Mouse (Mus musculus) Muller cell, postnatal 12 days (primary cell): ENCODE measurements around the gene Tuba1a.
"Not testable (repeated sequence)": the region's sequence is repeated elsewhere in the genome, so short reads cannot be mapped to it uniquely, and the experiment has no call there.

Experiments used
- DNase-seq: peaks from one replicate; pipeline ENCODE4 v3.0.0-alpha.2; 2015; ENCODE audit errors: inconsistent ontology term

Tuba1a gene

DNA sequence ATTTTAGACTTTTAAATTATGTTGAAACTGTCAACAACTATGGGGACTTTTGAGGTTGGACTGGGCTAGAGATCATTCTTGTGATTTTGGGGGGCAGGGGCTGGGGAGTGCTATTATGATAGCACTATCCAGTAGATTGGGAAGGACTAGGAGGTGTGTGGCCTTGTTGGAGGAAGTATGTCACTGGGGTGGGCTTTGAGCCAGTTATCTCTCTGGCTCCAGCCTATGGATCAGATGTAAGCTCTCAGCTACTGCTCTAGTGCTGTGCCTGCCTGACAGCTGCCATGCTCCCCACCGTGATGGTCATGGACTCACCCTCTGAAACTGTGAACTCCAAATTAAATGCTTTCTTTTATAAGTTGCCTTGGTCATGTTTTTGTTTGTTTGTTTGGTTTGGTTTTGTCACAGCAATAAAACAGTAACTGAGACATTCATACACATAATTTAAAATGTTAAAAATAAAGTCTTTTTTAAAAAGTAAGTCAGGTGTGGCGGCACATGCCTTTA lies 30.4 kb downstream of the Tuba1a start:
- DNase-seq, result no peak

DNA sequence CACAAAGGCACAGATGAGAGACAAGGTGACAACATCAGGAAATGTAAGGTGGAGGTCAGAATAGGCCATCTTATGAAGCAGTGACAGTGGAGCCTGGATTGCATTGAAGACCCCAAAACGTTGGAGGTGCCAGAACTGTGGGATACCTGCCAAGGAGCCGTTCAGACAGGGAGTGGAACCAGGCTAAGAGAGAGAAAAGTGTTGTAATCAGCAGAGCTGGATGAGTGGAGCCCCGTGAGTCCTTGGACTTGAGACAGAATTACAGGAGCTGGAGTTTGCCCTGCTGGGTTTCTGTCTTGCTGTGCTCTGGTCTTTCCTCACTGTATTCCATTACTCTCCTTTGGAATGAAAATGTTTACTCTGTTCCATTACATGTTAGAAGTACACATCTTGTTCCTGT lies 30.9 kb downstream of the Tuba1a start:
- DNase-seq, result no peak

DNA sequence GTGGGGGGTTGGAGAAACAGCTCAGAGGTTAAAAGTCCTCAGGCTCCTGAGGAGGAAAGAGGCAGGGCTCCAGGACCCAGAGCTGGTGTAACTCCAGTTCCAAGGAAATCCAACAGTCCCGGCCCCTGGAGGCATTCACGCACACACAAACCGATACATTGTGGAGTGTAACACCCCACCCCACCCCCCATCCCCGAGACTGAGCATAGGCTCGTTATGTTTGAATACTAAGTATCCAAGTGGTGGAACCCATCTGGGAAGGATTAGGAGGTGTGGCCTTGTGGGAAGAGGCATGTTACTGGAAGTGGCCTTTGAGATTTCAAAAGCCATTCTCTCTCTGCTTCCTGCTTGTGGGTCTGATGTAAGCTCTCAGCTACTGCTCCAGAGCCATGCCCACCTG lies 32.0 kb downstream of the Tuba1a start:
- no peak for DNase-seq

DNA sequence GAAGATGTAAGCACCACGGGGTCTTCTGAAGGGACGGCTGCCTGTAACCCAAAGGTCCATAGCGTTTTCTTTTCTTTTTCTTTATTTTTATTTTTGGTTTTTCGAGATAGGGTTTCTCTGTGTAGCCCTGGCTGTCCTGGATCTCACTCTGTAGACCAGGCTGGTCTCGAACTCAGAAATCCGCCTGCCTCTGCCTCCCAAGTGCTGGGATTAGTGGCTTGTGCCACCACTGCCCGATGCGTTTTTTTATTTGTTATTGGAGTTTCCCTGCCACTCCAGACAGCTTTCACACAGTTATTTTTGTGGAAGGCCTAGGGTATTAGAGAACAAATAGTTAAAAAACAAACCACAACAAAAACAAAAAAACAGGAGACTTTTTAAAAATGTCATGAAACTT lies 35.0 kb downstream of the Tuba1a start:
- not testable (repeated sequence) for DNase-seq

DNA sequence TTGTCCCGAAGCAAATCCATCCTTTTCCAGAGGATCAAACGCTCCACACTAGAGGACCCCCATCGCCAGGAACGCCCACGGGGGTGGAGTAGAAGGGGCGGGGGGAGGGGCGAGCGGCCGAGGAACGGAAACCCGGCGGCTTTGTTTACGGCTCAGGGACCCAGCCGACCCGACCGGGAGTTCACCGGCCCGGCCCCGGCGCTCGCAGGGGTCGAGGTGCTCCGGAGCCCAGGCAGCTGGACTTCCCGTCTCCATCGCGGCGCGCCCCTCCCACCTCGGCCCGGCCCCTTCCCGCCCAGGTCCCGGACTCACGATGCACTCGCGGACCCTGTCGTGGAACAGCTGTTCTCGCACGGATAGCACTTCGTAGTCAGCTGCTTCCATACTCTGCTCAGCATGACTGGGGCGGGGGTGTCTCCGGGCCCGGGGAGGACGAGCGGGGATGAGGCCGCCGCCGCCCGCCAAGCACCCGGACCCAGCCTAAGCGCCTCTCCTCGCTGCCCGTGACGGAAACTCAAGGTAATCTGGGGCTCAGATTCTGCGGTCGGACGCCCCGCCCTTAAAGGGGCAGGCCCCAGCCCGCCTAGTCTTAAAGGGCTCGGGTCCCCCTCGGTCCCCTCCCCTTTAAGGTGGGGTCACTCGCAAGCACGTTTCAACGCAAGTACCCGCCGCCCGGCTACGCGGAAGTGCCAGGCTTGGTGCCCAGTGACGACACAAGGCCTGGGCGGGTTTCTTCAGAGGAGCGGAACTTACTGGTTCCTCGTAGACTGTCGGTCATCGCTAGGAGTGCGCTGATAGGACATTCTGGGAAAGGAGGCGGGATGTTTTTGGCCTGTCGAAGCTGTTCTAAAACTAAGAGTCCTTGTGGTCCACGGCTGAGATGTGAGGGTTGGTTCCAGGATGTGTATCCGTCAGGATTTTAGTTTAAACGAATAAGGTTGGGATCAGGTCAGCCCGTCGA lies 35.7 kb downstream of the Tuba1a start, which contains the start of gene Lmbr1l:
Gene Lmbr1l (minus strand): TSS at position 694 of the 961 bp plus-strand sequence.
- peak; percentile 100 for DNase-seq

DNA sequence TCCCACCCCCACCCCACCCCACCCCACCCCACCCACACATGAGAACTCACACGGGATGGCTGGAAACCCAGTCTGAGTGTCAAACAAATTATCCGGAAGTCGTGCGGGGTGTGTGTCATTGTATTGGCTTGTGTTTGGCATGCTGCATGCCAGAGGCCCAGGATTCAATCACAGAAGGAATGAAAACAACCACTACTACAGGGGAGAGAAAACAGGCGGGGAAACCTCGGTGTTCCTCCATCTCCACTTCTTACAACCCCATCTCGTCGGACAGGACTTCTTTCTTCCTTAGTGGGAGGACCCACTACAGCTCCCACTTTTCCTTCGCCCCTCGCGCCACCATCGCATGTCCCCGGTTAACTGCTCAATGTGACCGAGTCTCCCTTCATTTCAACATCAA lies 36.4 kb downstream of the Tuba1a start:
- DNase-seq, result peak; percentile 65

DNA sequence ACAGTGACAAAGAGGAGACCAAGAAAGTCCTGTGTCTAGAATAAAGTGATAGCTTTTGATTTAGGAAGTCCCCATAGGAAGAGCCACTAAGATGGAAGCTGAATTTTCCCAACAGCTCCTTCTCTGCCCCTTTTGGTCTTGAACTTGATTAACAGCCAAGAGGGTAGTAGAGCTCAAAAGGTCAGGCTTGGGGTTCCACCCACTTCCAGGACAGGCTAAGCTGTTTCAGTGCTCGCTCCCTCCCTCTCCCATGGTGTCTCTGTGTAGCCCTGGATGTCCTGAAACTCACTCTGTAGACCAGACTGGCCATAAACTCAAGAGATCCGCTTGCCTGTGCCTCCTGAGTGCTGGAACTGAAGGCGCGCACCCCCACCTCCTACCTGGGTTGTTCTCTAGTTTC lies 37.5 kb downstream of the Tuba1a start:
- DNase-seq, result no peak

DNA sequence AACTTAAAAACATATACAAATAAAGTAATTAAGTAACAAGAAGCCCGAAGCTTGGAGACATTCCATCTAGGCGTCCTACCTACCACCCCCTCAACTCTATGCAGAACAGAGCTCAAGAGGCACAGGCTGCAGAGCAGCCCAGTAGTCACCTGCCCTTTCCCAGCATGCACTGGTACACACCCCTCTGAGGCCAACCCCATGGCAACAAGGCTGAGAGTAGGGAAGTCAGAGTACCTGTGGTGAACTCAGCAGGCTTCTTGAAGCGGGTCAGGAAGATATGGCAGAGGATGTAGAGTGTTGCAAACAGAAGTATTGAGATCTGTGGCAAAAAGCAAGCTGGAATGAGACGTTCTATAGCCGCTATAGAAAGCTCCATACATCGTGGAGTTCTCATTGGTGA lies 38.6 kb downstream of the Tuba1a start:
- no peak for DNase-seq

DNA sequence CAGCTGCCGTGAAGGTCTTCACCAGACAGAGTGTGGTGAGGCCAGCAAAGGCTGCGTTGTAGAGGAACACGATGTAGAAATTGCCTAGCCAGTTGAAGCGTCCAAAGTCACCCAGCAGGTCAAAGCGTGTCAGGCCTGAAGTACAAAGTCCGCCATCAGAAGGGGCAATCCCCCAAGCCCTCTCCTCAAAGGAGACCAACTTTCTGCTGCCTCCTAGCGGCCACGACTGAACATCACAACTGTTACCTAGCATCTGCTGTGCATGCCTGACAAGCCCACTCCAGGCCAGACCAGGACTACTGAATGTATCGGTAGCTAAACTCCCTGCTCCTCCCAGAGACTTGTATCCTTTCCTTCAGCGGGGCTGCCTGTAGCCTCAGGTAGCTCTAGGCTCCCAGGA lies 48.8 kb downstream of the Tuba1a start:
- no peak for DNase-seq

DNA sequence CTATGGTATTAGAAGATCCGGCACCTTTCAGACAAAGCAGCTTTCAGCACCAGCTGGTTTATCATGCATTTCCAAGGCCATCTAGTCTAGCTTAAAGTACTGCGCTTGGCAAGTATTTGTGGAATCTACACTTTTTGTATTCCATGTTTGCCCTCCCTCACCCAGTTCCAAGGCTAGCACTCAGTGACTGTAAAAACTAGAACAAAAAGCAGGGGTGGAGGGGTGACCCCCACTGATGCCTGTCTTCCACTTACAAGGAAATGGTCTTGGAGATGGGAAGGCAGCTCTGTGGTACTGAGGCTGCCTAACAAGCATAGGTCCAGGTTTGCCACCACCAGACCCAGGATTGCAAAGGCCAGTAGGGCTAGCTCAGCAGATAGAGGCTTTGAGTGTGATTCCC lies 50.9 kb downstream of the Tuba1a start:
- no peak for DNase-seq

DNA sequence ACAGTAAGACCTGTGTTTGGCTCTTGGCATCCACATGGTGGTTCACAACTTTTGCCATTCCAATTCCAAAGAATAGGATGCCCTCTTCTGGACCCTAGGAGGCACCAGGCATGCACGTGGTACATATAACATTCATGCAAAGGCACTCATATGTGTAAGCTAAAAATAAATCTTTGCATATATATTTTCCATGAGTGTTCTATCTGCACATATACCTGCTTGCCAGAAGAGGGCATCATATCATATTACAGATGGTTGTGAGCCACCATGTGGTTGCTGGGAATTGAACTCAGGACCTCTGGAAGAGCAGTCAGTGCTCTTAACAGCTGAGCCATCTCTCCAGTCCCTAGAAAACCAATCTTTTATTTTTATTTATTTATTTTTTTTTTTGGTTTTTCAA lies 52.0 kb downstream of the Tuba1a start:
- no peak for DNase-seq
